Mouse (Mus musculus) gastrocnemius, postnatal 25 days (tissue): ENCODE data around the gene Abcg5. TPM values are rescaled to one million over a fixed set of nuclear protein-coding genes. Genes with fewer than 3 reads are reported as not detected.

Experiments used
- DNase-seq: peaks from one replicate; pipeline ENCODE4 v3.0.0; 2022
- total RNA-seq, 2 experiments: library from RNA; stranded (reverse); gene quantifications; 1 replicate in 1 of 2; 2 replicates in 1 of 2; pipeline ENCODE4 v1.2.3; 2021

Abcg5 gene
- total RNA-seq, 2 experiments from 2014 or later, result not detected

GRCm38 (mm10) chr17:84644292-84645050, 38.3 kb downstream of the Abcg5 start:
- no peak for DNase-seq

GRCm38 (mm10) chr17:84642324-84642723, 40.5 kb downstream of the Abcg5 start:
- no peak for DNase-seq

GRCm38 (mm10) chr17:84641893-84642292, 40.9 kb downstream of the Abcg5 start:
- DNase-seq, result no peak

- DNase-seq, result no peak
These were observed 42.9 kb downstream of the Abcg5 start for GRCm38 (mm10) chr17:84639796-84640378.

GRCm38 (mm10) chr17:84637971-84638370, 44.8 kb downstream of the Abcg5 start:
- DNase-seq, result no peak

- DNase-seq, result no peak
These were observed 46.5 kb downstream of the Abcg5 start for GRCm38 (mm10) chr17:84636328-84636727.

- DNase-seq, result no peak
These were observed 49.4 kb downstream of the Abcg5 start for GRCm38 (mm10) chr17:84633443-84633842.

- no peak for DNase-seq
These were observed 51.0 kb downstream of the Abcg5 start for GRCm38 (mm10) chr17:84631836-84632235.

- DNase-seq, result no peak
These were observed 54.2 kb downstream of the Abcg5 start for GRCm38 (mm10) chr17:84628611-84629010.

GRCm38 (mm10) chr17:84627721-84628120, 55.1 kb downstream of the Abcg5 start:
- DNase-seq, result no peak

GRCm38 (mm10) chr17:84626857-84627305, 55.9 kb downstream of the Abcg5 start:
- DNase-seq, result no peak

GRCm38 (mm10) chr17:84626276-84626856, 56.4 kb downstream of the Abcg5 start, which contains the start of gene Dync2li1:
Gene Dync2li1 (plus strand): TSS chr17:84626496.
- DNase-seq, result peak; percentile 78

- no peak for DNase-seq
These were observed 59.9 kb downstream of the Abcg5 start for GRCm38 (mm10) chr17:84622873-84623272.

GRCm38 (mm10) chr17:84622028-84622427, 60.8 kb downstream of the Abcg5 start:
- DNase-seq, result no peak

- no peak for DNase-seq
These were observed 61.6 kb downstream of the Abcg5 start for GRCm38 (mm10) chr17:84621209-84621608.

- no peak for DNase-seq
These were observed 62.2 kb downstream of the Abcg5 start for GRCm38 (mm10) chr17:84620610-84621009.

GRCm38 (mm10) chr17:84620076-84620475, 62.7 kb downstream of the Abcg5 start:
- no peak for DNase-seq

- no peak for DNase-seq
These were observed 63.7 kb downstream of the Abcg5 start for GRCm38 (mm10) chr17:84619112-84619511.

- no peak for DNase-seq
These were observed 64.9 kb downstream of the Abcg5 start for GRCm38 (mm10) chr17:84617953-84618352.

- DNase-seq, result no peak
These were observed 66.2 kb downstream of the Abcg5 start for GRCm38 (mm10) chr17:84616526-84617074.

- no peak for DNase-seq
These were observed 67.0 kb downstream of the Abcg5 start for GRCm38 (mm10) chr17:84615811-84616210.

- peak; percentile 29 for DNase-seq
These were observed 70.8 kb downstream of the Abcg5 start for GRCm38 (mm10) chr17:84611971-84612370.

GRCm38 (mm10) chr17:84611500-84611899, 71.3 kb downstream of the Abcg5 start:
- DNase-seq, result peak; percentile 69
